Mouse (Mus musculus) brain, adult 2 months (tissue): ENCODE data around the gene Ppp1r36.
"Not testable (repeated sequence)": the region's sequence is repeated elsewhere in the genome, so short reads cannot be mapped to it uniquely, and the experiment has no call there.

Experiments used
- DNase-seq: peaks from one replicate; pipeline ENCODE4 v3.0.0; 2011; ENCODE audit warnings: low read depth, low spot score

Ppp1r36 gene

DNA sequence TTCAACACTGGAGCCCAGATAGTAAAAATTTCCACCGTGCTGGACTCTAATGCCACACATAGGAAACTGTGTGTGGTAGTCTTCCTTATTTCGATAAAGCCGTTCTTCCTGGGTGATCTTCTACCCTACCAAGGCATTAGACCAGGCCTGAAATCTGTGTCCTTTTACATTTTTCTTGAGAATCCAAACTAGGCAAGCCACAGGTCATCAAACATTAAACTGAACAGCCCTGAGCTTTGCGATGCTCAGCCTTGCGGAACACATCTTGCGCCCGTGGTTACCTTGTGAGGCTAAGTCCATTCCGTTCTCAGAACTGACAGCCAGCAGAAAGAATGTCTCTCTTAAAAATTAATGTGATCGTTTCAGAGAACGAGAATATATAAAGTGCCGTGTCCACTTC lies 28.9 kb downstream of the Ppp1r36 start:
- no peak for DNase-seq

DNA sequence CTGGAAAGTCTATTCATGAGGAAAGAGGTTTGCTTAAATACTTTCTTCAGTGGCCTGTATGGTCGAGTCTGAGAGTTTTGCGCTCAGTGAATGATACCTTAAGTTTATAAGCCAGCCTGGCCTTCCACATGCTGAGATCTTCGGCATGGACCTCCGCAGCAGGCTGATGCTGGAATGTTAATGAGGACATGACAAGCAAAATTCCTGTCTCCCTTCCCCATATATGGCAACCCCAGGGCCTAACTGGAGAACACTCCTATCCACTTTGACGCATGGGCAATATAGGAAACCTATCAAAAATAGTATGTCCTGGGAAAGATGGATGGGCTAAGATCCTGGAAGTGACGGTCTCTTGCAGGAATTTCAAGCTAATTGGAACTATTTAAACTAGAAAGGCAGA lies 30.8 kb downstream of the Ppp1r36 start:
- no peak for DNase-seq

DNA sequence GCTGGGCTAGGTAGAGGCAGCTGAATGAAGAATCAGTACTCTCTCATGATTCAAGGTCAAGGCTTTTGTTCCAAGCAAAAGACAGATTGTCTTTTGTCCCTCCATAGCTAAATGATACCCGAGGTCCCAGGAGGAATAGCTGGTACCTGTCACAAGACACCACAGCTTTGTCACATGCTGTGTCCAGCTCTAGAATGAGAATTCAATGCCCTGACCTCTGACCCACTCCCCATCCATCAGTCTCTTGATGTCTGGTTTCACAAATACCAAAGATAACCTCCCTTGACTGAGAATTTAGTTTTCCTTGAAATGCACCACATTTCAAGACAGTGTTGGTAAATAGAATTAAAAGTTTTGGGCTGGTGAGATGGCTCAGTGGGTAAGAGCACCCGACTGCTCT lies 34.9 kb downstream of the Ppp1r36 start:
- no peak for DNase-seq

DNA sequence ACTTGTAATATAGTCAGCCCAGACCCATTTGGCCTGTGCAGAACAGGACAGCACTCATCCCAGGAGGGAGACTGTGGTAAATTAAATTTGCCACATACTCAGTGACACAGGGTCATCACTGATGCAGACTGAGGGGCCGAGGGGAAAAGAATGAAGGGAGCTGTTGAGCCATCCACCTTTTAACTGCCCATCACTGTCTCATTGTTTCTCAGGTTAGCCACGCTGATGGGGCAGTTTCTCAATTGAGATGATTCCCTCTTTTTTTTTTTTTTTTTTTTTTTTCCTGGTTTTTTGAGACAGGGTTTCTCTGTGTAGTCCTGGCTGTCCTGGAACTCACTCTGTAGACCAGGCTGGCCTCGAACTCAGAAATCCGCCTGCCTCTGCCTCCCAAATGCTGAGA lies 41.1 kb downstream of the Ppp1r36 start:
- DNase-seq, result not testable (repeated sequence)

DNA sequence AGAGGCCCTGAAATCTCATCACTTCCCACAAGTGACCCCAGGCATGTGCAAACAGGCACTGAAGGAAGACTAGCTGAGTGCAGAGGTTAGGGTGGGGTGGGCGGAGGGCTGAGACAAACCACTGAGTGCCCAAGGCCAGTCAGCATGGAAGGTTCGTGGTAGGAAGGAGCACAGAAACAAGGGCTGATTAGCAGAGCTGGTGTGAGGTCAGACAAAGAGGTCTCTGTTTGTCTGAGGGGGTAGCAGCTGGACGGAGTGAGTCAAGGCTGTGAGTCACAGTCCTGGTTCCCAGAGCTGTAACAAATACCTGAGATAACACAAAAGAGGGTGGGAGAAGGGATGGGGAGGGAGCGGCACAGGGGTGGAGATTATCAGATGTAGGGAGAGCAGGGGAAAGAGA lies 41.7 kb downstream of the Ppp1r36 start:
- peak; percentile 48 for DNase-seq

DNA sequence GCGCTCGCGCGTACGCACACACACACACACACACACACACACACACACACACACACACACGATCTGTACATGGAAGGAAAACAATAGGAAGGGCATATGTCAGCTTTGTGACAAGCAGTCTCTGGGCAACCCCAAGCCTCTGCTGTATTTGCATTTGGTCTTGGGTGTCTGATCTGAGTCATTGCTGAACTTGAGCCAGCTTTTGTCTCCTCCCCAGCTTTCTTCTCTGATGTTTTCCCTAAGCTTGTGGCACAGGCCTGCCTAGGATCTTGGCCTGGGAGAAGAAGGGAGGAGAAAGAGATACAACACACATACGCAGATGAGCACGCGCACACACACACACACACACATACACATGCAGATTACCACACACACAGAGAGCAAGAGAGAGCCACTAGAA lies 46.1 kb downstream of the Ppp1r36 start:
- peak; percentile 83 for DNase-seq

DNA sequence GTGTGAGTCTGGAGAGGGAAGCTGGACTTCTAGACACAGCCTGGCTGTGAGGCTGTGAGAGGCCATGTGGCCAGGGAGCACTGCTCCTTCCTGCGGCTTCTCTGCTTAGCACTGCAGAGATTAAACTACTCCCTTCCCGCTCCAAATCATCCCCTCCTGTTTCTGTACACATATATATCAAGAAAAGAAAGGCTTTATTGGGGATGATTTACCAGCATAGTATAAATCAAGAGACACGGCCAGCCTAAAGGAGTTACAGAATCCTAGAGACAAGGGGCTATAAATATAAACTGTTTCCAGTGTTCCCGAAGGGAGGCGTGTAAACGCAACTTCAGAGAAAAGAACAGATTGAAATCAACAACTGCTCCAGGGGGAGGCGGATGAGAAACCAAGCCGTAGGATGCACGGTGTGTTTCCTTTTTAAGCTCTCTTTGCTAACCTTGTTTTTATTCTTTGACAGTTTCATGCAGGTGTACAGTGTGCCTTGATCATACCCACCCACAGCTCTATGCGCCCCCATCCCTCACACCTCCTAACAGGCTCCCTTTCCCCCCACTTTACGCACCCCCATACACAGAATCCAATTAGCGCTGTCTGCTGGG lies 47.4 kb downstream of the Ppp1r36 start:
- DNase-seq, result peak; percentile 82

DNA sequence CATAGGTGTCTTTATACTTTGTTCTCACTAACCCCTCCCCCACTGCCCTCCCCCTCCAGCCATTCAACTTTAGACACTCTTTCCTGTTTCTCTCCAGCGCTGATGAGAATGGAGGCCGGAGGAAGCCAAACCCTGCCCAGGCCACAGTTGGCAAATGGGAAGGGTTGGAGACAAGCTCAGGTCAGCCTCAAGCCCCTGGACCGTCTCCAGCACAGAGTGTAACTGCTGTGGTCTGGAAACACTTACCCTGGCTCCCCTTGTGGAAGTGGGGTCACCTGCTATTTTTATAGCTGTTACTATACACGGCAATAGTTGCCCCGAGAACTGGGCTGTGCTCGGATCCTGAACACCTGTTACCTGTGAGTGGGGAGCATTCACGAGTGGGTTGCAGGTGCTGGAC lies 49.3 kb downstream of the Ppp1r36 start:
- no peak for DNase-seq

DNA sequence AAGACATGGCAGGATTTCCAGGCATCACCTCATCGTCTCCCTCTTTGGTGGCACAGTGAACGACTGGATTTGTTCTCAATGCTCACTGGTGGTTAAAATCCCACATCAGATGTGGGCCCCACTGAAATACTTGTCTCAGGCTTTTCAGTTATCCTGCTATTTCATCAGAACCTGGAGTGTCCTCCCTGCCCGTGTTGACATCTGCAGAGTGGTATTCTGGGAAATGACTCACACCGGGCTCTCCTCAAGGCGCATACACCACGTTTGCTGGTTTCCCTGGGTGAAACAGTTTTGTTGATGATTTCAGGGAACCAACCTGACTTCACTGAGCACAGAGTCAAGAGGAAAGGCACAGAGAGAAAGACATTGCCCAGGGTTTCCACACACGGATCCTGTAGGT lies 49.9 kb downstream of the Ppp1r36 start:
- DNase-seq, result peak; percentile 23

DNA sequence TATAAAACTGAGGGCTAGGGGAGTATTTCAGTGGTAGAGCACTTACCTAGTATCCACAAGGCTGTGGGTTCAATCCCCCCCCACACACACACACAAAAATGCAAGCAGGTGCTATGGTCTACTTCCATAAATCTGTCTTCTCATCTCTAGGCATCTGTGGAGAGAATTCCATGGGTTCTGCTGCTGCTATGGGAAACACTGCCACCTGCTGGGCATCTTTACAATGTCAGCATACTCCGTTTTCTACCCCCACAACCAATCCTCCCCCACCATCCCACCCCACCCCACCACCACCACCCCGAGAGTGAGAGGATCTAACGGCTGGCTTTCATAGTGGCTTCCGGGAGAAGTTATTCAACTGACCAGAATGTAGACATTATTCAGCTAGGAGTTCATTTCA lies 54.7 kb downstream of the Ppp1r36 start:
- peak; percentile 87 for DNase-seq

DNA sequence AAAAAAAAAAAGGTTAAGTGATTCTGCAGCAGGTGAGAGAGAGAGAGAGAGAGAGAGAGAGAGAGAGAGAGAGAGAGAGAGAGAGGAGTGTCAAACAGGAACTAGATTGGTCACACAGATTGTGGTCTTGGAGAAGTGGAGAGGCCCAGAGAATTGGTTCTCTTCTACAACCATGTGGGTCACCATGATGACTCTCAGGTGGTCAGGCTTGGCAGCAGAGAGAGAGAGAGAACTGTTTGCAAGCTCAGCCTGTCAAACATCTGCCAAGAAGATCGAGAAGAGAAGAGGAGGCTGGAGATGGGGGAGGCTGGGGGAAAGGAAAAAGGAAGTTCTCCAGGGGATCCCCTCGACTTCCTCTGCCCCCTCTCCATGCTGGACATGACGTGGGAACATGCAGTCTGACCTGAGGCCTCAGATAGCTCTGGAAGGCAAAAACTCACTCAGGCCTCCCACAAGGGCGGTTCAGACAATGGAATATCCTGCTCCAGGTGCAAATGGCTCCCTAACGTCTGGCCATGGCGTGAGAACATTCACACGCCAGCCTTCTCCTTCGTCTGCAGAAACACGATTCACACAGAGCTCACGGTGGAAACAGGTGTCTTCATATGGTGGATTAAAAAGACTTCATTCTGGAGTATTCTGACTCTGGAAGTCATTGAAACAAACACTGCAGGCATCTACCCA lies 56.4 kb downstream of the Ppp1r36 start:
- DNase-seq, result no peak

DNA sequence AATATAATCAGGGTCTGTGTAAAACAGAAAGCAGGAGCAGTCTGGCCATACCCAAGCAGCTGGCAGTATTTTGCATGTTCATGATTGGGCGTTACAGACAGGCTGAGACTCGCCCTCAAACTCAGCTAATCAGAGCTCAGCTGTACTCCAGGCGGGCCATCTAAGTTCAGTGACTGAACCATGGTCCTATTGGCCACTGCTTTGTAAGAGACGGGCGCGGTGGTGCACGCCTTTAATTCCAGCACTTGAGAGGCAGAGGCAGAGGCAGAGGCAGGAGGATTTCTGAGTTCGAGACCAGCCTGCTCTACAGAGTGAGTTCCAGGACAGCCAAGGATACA lies 56.9 kb downstream of the Ppp1r36 start:
- DNase-seq, result no peak

DNA sequence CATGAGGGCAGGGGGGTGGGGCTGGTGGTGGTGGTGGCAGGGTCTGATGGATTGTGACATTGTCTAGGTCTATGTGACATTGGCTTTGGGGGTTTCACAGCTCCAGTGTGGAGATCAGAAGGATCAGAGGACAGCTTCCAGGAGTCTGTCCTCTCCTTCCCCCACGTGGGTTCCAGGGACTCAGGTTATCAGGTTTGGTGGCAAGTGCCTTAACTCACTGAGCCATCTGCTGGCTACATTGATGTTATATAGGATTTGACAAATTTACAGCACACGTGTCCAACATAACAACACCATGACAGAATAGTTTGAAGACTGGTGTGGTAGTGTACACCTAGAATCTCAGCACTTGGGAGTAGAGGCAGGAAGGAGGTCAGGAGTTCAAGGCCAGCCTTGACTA lies 57.5 kb downstream of the Ppp1r36 start:
- DNase-seq, result no peak

DNA sequence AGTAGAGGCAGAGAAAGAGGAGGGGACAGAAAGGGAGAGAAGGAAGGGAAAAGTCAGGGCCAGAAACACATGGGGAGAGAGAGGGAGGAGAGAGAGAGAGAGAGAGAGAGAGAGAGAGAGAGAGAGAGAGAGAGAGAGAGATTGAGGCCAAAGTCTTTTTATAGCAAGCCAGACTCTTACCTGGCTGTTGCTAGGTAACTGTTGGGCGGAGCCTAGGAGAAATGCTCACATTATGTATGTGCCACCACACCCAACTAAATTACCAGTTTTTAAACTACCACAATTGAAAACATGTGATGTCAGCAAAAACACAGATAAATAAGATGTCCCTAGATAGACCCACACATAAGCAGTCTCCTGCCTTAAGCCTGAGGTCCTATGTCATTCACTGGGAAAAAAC lies 58.8 kb downstream of the Ppp1r36 start:
- DNase-seq, result no peak

DNA sequence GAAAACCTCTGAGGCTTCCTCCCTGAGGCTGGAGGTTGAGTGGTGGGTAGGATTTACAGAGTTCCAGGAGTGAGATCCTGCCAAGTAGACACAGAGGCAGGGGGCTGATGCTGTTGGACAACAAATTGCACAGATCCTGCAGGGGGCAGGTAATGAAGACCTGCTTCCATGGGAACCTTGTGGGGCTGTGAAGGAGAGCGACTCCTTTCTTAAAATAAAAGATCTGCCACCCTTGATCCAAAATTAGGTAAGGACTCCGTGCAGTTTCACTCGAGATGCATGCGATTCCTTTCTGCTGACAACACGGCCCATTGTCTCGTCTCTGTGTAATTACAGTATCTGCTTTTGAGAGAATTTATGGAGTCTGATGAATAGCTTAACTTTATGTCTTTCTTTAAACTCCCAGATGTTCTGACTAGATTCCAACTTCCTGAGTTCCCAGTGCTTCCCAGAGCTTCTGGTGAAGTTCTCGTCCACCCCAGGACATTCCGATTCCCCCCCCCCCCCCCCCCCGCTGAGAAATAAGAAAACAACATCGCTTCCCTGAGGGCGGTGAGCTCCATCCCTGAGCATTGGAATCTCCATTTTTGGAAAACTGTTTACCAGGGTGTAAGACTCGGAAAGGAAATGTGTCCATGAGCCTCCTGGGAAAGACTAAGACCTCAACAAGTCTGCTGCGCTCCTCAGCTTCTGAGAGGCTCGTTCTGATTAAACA lies 61.1 kb downstream of the Ppp1r36 start:
- peak; percentile 43 for DNase-seq

DNA sequence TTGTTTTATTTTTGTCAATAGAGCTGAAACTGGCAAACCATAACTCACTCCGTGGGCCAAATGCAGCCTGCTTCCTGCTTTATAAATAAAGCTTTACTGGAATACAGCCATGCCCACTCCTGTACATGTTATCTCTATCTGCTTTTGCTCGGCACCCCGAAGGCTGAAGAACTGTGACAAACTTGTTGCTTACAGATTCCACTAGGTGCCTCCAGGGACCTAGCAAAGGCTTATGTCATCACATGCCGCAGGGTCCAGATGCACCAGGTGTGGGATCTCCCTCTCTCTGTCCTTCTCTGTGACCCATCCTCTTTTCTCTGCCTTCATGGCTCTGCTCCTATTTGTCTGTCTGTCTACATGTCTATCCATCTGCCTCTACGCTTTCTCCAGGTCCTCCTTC lies 61.8 kb downstream of the Ppp1r36 start:
- peak; percentile 38 for DNase-seq

DNA sequence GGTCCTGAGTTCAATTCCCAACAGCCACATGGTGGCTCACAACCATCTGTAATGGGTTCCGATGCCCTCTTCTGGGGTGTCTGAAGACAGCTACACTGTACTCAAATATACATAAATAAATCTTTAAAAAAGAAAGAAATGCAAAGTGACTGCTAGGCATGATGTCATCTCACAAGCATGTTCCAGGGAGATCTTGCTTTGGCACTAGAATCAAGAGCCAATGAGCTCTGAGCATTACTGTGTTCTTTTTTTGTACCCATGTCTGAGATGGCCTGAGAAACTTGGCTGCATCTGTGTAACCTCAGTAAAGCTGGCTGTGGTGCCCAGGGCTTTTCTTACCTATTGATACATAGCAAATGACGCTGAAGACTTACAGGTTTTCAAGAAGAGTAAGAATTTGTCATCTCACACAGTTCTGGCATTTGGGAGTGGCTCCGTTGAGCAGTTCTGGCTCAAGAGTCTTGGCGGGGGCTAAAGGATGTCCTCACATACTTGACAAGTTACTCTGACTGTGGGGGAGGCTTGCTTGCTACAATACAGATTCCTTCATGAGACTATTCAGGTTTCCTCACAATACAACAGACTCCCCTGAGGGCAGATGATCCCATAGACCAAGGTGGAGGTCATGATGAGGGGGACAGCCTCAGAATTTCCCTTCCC lies 62.6 kb downstream of the Ppp1r36 start:
- DNase-seq, result no peak

DNA sequence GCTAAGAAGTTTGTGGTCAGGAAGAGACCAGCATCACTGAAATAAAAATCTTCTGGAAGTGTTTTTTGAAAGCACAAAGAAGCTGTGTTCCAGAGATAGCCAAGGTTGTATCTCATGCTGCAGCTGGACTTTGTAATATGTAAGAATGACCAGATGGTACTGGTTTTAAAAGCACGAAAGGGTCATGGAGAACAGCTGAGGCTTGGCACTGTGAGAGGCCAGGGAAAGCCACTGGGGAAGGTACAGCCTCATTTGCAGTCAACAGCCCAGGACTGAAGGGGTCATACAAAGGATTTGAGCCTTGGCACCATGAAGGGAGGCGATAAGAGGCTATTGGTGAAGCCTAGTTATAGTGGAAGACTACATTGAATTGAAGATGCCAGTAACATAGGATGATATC lies 65.1 kb downstream of the Ppp1r36 start:
- DNase-seq, result no peak

DNA sequence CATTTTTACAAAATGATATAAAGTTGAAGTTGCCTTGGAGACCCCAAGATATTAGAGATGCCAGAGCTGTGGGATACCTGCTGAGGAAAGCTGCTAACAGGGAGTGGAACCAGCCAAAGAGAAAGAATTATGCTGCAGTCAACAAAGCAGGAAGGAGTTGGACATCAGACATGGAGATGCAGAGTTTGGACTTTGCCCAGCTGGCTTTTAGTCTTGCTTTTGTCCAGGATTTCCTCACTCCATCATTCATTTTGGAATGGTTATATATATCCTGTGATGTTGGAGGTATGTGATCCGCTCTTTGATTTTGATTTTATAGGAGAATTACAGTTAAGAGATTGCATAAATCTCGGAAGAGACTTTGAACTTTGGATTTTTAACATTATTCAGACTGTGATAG lies 65.6 kb downstream of the Ppp1r36 start:
- no peak for DNase-seq

DNA sequence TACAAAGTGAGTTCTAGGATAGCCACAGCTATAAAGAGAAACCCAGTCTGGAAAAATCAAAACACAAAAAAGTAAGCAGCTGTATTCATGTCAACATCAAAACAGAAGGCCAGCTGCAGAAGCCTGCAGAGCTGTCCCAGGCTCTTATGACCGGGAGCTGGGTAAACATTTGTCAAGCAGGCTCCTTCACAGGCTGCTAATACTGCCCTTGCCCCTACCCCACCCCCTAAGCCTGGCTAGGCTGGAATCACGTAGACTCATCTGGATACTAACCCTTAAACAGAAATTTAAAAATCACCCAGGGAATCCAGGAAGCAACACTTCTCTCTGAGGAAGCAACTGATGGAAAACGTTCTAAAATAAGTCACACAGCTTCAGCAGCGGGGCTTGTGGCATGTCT lies 67.5 kb downstream of the Ppp1r36 start:
- DNase-seq, result no peak

DNA sequence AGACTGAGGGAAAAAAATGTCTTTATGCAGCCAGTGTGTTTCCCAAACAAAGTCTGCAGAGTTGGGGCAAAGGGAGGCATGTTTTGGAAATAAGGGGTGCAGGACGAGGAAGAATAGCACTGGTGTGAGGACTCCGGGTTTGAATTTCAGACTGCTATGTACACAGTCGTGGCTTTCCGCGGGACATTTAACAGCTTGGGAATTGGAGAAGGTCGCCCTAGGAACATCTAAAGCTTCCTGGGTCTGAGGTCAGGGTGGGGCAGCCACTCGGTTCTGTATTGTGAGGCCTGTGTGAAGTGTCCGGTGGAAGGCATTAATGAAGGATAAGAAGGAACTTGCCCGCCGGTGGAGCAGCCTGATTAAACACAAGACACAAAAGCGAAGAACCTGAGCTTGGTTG lies 68.0 kb downstream of the Ppp1r36 start:
- DNase-seq, result no peak

DNA sequence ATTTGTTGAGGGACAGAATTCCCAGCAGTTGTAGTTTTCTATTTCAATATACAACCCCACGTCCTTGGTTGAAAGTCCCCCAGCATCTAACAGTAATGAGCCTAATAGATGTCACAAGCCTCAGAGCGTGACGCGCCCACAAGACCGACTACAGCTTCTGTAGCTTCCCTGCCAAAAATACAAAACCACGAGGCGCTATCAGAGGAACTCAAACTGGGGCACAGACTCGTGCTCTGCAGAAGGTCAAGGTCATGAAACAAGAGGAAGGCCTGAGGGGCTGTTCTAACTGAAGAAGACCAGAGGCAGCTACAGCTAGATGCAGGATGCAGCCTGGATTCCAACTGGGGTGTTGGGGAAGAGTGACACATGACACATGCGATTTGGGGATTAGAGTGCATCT lies 69.6 kb downstream of the Ppp1r36 start:
- peak; percentile 15 for DNase-seq
